Mouse (Mus musculus) midbrain, embryonic 11.5 days (tissue): ENCODE measurements at regions not wholly inside any gene's neighbourhood (a gene's known extent, or its start where the extent isn't known, plus 50 kb on each side); places are given as distances from the start of the nearest gene placed in this dataset.
"Not testable (repeated sequence)": the region's sequence is repeated elsewhere in the genome, so short reads cannot be mapped to it uniquely, and the experiment has no call there.

Experiments
- ATAC-seq: fragments of 200-750 bp; cut with Nextera tagmentation; 2 replicates; pipeline ENCODE4 v1.8.0; 2017; ENCODE audit warnings: moderate TSS enrichment, moderate library complexity; ENCODE audit not compliant: low FRiP score
- DNase-seq: peaks from one replicate; pipeline ENCODE4 v3.0.0; 2015; ENCODE audit warnings: low spot score; ENCODE audit errors: missing footprints
- H3K27ac ChIP-seq: fragments of 300-500 bp; sonication (generic); 2 replicates; pipeline ENCODE4 v1.5.1; 2014; ENCODE audit warnings: low read depth, low read length
- H3K27me3 ChIP-seq: fragments of 300-500 bp; sonication (generic); 2 replicates; pipeline ENCODE4 v1.6.1; 2014; ENCODE audit warnings: mild to moderate bottlenecking, low read length, moderate library complexity, mixed read lengths; ENCODE audit not compliant: control insufficient read depth, insufficient read depth
- H3K36me3 ChIP-seq: fragments of 300-500 bp; sonication (generic); 2 replicates; pipeline ENCODE4 v1.6.1; 2014; ENCODE audit warnings: mild to moderate bottlenecking, low read length, moderate library complexity, mixed read lengths; ENCODE audit not compliant: control insufficient read depth, insufficient read depth
- H3K4me1 ChIP-seq: fragments of 300-500 bp; sonication (generic); 2 replicates; pipeline ENCODE4 v1.6.1; 2014; ENCODE audit warnings: low read length; ENCODE audit not compliant: control insufficient read depth, insufficient read depth
- H3K4me2 ChIP-seq: fragments of 300-500 bp; sonication (generic); 2 replicates; pipeline ENCODE4 v1.6.1; 2014; ENCODE audit warnings: mild to moderate bottlenecking, moderate library complexity
- H3K4me3 ChIP-seq: fragments of 300-500 bp; sonication (generic); 2 replicates; pipeline ENCODE4 v1.5.1; 2014; ENCODE audit warnings: low read depth, low read length
- H3K9ac ChIP-seq: fragments of 300-500 bp; sonication (generic); 2 replicates; pipeline ENCODE4 v1.6.1; 2014; ENCODE audit warnings: low read length
- H3K9me3 ChIP-seq: fragments of 300-500 bp; sonication (generic); 2 replicates; pipeline ENCODE4 v1.6.1; 2016; ENCODE audit warnings: low read length; ENCODE audit not compliant: control insufficient read depth
- WGBS: fragments of 180-500 bp; shearing (Covaris S2); extraction: QIAGEN DNeasy Blood & Tissue Kit; methylation state at CpG from one replicate; pipeline ENCODE4 v1.1.7; 2014; 5-methylcytosine and 5-hydroxymethylcytosine counted together

DNA sequence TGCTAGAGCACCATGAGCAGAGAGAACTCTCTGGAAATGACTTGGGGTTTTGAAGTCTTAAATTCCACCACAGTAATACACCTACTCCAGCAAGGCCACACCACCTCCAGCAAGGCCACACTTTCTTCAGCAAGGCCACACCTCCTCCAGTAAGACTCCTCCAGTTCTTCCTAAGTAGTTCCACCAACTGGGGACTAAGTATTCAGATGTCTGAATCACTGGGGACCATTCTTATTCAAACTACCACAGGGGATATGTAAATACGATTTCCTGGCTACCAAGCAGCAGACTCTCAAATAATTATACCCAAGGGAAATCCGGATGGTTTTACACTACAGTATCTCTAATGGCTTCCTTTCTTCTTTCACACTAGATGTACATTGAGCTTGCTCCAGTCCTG lies 598.7 kb upstream of the Igfbp3 start:
- Histone ChIP-seq H3K9me3 (no peaks in the 10 kb centered on the region), H3K9ac (no peak overlapping the region), H3K36me3 (no peaks in the 10 kb centered on the region), H3K4me3 (no peak overlapping the region), H3K4me2 (no peak overlapping the region), H3K27me3 (no peaks in the 10 kb centered on the region), H3K4me1 (no peaks in the 10 kb centered on the region), H3K27ac (no peak overlapping the region)
- WGBS = 61% methylated on average over 2 of the region's 2 CpGs
- ATAC-seq (no peak), DNase-seq (no peak)

DNA sequence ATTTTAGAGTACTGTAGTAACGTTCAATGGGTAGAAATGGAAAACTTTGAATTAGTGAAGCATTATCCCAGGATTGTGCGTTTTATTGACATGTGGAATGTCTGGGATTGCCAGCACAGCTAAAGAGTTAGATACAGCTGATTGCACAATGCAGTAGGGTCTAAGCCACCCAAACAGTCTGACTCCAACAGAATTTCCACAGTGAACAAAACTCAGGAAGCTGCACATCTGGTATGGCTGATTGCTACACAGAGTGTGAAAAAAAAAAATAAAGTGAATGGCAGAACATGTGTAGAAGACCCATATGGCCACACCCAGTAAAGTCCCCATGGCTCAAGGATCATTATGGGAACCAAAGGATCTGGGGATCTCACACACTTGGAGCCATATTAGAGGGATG lies 596.0 kb upstream of the Igfbp3 start:
- no peak for DNase-seq
- Histone ChIP-seq H3K27ac (no peak overlapping the region), H3K4me2 (no peak overlapping the region), H3K36me3 (no peaks in the 10 kb centered on the region), H3K27me3 (no peaks in the 10 kb centered on the region), H3K4me1 (no peaks in the 10 kb centered on the region), H3K9me3 (no peaks in the 10 kb centered on the region), H3K4me3 (no peak overlapping the region), H3K9ac (no peak overlapping the region)
- no peak for ATAC-seq
- 83% methylated on average over 2 of the region's 2 CpGs for WGBS

DNA sequence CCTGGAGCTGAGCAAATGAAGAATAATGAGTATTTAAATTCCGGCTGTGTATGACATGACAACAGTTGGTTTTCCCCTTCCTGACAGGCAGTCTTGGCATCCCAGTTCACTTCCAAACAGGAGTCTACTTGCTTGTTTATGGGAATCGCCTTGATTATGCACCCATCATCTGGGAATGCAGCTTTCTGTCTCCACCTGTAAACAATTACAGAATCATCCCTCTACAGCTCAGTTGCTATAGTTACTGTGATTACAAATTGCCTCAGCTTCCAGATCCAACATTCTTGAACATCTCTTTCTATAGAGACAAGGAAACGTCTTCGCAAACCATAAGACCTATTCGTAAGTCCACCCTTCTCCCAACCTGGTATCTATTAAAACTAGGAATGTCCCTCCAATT lies 582.6 kb upstream of the Igfbp3 start:
- Histone ChIP-seq H3K4me2 (no peak overlapping the region), H3K27ac (no peak overlapping the region), H3K4me3 (no peak overlapping the region), H3K27me3 (no peaks in the 10 kb centered on the region), H3K36me3 (no peaks in the 10 kb centered on the region), H3K9ac (no peak overlapping the region), H3K9me3 (no peaks in the 10 kb centered on the region), H3K4me1 (no peaks in the 10 kb centered on the region)
- no peak for ATAC-seq
- 88% methylated on average over 5 of the region's 5 CpGs for WGBS
- DNase-seq = no peak

DNA sequence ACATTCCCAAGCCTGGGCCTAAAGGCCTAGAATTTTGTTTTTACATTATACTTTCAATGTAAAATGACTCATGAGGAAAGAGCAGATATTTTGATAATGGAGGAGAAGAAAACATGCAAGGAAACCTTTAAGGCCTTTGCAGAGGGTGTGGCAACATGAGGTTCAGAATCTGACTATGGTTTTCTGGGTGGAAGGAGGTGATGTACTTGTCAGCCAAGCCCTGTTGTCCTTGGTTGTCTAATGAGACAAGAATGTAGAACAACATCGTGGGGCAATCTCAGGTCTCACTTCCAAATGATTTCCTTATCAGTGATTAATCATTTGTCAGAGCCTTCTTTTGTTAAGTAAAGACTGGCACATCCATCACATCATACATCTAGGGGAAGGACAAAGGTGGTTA lies 580.5 kb upstream of the Igfbp3 start:
- Histone ChIP-seq H3K27ac (no peak overlapping the region), H3K9ac (no peak overlapping the region), H3K27me3 (no peaks in the 10 kb centered on the region), H3K36me3 (no peaks in the 10 kb centered on the region), H3K4me3 (no peak overlapping the region), H3K4me1 (no peaks in the 10 kb centered on the region), H3K9me3 (no peaks in the 10 kb centered on the region), H3K4me2 (no peak overlapping the region)
- ATAC-seq (no peak), DNase-seq (no peak)
- 82% methylated on average over 1 of the region's 1 CpGs for WGBS

DNA sequence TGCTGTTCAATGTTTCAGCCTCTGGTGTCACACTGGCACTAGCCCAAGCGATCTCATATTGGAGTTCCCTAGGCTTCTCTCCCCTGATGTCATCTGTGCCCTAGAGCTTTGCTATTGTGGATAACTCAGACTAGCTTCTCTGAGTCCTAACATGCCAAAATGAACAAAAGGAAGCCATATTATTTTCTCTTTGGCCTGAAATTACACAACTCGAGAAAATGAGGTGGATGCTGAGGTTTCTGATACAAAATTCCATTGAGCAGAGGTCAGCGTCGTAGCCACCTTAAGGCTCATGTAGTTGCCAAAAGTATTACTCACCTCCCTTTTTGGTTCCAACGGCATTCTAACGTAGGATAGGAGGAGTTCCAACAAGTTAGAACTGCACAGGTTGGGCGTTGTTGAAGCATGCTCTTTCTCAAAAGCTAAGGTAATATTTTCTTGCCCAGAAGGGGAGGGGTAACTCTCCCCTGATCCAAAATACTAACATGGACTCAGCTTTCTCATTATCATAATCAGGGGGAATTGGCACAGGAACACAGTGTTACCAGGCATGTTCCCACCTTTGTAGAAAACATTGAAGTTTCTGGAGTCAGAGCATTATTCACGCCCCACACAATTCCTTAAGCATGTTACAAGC lies 566.9 kb upstream of the Igfbp3 start:
- Histone ChIP-seq H3K27me3 (no peaks in the 10 kb centered on the region), H3K27ac (no peak overlapping the region), H3K9ac (no peak overlapping the region), H3K4me3 (no peak overlapping the region), H3K4me1 (no peaks in the 10 kb centered on the region), H3K4me2 (no peak overlapping the region), H3K36me3 (no peaks in the 10 kb centered on the region), H3K9me3 (no peaks in the 10 kb centered on the region)
- no peak for DNase-seq
- WGBS = 90% methylated on average over 8 of the region's 8 CpGs
- ATAC-seq = no peak

DNA sequence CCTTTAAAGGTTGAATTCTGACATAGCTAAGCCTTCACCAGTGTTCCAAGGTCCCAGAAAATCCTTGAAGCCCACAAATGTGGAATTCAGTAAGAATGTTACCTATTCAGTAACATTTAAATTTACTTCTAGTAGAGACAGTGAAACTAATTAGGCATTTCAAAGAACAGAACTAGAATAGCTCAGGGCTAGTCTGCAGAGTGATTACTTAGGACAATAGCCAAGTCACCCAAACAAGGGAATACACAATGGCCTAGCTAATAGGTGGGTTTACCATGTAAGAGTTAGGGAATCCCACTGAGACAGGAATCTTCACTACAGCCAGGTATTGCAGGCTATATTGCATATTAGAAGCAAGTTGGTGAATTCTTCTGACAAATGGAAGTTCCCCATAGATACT lies 561.6 kb upstream of the Igfbp3 start:
- not testable (repeated sequence) for H3K4me1 ChIP-seq, H3K9ac ChIP-seq, H3K27me3 ChIP-seq, H3K36me3 ChIP-seq, H3K27ac ChIP-seq, ATAC-seq, H3K9me3 ChIP-seq, H3K4me2 ChIP-seq, H3K4me3 ChIP-seq, DNase-seq

DNA sequence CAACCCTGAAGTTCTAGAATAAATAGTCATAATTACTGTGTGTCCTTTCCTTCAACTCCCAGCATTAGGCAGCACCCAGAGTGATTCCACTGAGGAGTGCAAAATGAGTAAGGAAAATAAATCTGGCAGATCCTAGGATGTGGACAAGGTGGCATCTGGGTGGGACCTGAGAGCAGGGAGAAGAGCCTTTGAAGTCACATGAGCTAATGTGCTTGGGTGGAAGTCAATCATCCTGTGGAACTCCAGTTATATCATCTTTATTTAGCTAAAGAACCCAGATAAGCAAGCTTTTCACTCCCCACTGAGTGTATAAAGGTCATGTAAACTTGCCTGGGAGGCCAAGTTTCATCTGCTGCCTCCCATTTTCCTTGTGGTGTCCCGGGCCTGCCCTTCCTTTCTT lies 551.6 kb upstream of the Igfbp3 start:
- no peak for ATAC-seq
- Histone ChIP-seq H3K27me3 (no peaks in the 10 kb centered on the region), H3K4me1 (no peaks in the 10 kb centered on the region), H3K27ac (no peak overlapping the region), H3K36me3 (no peaks in the 10 kb centered on the region), H3K4me3 (no peak overlapping the region), H3K9ac (no peak overlapping the region), H3K9me3 (no peaks in the 10 kb centered on the region), H3K4me2 (no peak overlapping the region)
- WGBS = 80% methylated on average over 1 of the region's 1 CpGs
- no peak for DNase-seq

DNA sequence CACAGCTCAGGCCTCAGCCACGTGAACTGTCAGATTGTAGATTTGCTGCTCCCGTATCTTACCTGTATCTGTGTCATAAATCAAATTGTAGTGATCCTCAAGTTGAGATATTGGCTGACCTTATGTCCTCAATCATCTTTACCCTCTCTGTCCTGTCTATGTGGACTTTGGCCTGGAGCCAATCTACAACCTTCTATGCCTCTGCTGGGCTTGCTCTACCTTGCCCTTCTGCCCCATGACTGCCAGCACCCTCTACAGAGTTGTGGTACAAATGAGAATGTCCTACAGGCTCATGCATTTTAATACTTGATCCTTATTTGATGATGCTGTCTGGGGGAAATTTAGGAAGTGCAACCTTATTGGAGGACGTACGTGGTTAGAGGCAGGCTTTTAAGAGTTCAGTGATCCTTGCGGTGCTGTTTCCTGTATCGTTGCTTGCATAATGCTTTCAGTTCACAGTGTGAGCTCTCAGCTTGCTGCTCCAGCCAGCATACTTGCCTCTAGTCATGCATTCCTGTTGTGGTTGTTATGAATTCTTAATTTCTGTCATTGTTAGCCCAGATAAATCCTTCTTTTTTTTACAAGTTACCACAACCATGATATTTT lies 545.2 kb upstream of the Igfbp3 start:
- DNase-seq = no peak
- Histone ChIP-seq H3K4me1 (no peaks in the 10 kb centered on the region), H3K27me3 (no peaks in the 10 kb centered on the region), H3K36me3 (no peaks in the 10 kb centered on the region), H3K9me3 (no peaks in the 10 kb centered on the region), H3K4me2 (no peak overlapping the region), H3K4me3 (no peak overlapping the region), H3K9ac (no peak overlapping the region), H3K27ac (no peak overlapping the region)
- 82% methylated on average over 6 of the region's 6 CpGs for WGBS
- ATAC-seq = no peak
